Mouse (Mus musculus): ENCODE data around the gene Cnn3. TPM values are rescaled to one million over a fixed set of nuclear protein-coding genes. Genes with fewer than 3 reads are reported as not detected.

Cnn3 gene
- 91.2 and 97.6 TPM in 2 replicates for total RNA-seq (2017)

DNA sequence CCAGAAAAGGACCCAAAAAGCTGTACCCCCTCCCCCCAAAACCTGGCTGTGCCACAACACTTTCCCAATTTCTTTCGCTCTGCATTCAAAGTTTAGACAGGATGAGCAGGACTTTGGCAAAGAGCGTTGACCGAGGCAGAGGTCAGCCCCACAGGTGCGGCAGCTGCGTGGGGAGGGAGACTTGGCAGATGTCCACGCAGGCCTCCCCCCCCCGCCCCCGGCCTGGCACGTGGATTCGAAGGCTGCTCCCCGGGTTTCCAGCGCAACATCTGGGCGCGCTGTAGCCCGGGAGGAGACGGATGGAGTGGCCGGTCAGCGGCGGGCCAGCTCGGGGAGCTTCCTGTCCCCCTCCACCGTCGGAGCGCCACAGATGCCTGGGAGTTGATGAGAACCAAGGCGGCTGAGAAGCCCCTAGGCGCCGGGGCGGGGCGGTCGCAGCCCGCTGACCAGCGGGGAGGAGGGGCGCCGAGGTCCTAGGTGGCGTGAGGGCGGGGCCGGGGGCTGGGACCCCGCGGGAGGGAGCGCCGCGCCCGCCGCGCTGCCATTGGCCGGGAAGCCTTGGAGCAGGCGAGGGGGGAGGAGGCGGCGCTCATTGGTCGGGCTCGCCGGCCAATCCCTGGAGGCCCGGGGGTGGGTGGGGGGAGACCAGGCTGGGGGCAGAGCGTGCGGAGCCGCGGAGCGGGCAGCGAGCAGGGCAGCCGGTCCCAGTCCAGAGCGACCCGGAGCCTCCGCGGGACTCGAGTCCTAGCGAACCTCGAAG lies at the start of gene Cnn3:
Cnn3 (plus strand) TSS at position 637 of the 760 bp plus-strand sequence.
- peak; percentile 63 for ATAC-seq (ENCODE audit: extremely low read depth, insufficient number of reproducible peaks, low FRiP score, poor library complexity, severe bottlenecking)

DNA sequence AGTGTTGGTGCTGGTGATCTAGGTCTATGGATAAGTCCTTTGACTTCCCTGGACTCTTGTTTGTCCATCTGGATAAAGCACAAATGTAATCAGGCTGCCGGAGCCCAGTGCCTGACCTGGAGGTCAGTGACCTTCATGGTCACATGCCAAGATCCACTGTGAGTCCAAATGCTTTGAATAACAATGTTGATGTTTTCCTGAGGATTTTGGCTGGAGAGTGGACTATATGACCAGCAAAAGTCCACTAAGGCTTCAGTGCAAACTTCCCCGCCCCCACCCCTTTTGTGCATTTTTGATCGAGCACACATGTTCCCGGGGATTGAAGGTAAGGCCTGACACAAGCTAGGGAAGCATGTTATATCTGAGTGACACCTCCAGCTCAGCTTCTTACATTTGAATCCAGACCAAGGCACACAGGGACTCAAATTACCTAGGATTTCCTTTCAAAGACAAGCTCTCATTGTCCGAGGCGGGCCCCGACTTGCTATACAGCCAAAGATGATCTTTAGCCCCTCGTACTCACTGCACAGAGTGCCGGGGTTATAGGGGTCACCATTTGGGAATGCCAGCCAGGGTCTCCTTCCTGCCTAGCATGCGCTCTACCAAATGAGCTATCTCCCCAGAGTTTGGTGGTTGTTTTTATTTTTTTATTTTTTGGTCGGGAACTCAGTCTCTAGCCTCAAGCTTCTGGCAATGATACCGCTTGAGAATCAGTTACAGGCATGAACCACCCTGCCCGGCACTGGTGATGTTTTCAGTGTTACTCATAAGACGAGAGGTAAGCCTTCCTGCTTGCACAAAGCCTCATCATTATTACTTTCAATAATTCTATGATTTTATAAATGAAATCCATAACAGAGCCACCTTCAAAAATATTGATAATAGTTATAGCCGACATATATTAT lies 47.3 kb upstream of the Cnn3 start:
- no peak for ATAC-seq (ENCODE audit: extremely low read depth, insufficient number of reproducible peaks, low FRiP score, poor library complexity, severe bottlenecking)

DNA sequence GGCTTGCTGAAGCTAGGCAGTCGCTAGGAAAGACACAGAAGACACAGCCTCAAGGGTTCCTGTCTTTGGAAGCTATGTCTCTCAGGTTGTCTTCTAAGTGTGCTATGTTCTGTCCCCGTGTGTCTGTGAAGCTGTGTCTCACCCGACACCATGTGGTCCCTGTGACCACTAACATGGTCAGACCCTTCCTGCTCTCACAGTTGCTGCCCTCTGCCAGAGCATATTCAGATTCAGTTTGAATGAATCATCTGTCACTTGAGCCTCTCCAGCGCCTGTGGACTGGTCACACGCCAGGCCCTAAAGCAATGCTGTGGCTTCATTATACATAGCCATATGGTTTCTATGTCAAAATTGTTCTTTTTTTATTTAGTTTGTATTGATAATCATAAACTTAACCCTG lies 46.6 kb upstream of the Cnn3 start:
- no peak for ATAC-seq (ENCODE audit: extremely low read depth, insufficient number of reproducible peaks, low FRiP score, poor library complexity, severe bottlenecking)

DNA sequence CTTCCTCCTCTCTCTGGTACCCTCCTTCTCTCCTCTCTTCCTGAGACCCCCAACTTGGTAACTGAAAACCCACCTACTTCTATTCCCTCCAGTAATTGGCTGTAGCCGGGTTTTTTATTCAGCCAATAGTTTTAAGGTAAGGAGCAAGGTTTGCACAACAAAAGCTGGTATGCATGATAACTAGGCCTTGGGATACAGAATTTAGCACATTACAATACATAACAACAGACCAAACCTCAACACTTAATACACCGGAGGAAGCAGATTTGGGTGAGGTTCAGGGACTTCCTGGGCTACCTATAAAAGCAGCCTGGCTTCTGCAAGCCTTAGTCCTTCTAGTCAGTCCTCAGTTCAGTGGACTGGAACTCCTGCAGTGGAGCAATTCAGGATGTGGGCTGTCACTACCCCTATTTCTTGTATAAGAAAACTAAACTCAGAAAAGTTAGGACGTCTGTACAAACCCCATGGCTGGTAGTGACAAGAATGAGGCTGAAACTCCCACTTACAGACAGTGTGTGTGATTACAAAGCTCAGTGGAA lies 38.8 kb upstream of the Cnn3 start:
- peak; percentile 89 for ATAC-seq (ENCODE audit: extremely low read depth, insufficient number of reproducible peaks, low FRiP score, poor library complexity, severe bottlenecking)

DNA sequence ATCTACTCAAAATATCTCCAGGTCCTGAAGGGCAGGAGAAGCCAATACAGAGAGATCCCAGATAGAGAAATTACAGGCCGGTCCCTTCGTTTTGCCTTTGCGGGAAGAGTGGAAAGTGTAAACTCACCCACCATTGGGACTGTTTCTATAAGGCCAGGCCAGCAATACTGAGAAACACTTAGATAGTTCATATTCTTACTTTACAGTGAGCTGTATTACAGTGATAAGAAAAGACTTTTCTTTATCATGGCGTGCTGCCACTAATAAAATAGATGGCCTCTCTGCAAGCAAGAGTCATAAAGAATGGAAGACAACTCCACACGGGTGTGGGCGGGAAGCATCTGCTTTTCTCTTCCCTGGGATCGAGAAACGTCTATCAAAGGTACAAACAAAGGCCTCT lies 36.9 kb upstream of the Cnn3 start:
- no peak for ATAC-seq (ENCODE audit: extremely low read depth, insufficient number of reproducible peaks, low FRiP score, poor library complexity, severe bottlenecking)

GRCm38 (mm10) chr3:121389860-121390530 lies 36.3 kb upstream of the Cnn3 start:
- ATAC-seq (ENCODE audit: extremely low read depth, insufficient number of reproducible peaks, low FRiP score, poor library complexity, severe bottlenecking) = no peak

DNA sequence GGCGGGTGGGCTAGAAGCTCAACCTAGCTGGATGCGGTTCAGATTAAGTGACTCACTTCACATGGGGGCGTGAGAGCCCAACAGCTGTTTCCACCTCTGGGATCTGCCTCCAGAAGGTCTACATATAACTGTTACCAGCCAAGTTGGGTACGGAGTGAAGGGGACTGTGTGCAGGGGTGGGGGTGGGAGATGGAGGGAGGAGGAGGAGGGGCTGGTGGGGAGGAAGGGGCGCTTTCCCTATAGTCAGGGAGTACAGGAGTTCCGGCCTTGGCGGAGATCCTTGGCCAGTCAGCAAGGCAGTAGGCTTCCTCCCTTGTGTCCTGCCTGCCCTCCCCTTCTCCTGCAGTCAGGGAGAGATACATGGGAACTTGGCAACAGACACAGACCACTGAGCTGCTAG lies 35.6 kb upstream of the Cnn3 start:
- ATAC-seq (ENCODE audit: extremely low read depth, insufficient number of reproducible peaks, low FRiP score, poor library complexity, severe bottlenecking) = no peak

GRCm38 (mm10) chr3:121395588-121396295 lies 30.6 kb upstream of the Cnn3 start:
- ATAC-seq (ENCODE audit: extremely low read depth, insufficient number of reproducible peaks, low FRiP score, poor library complexity, severe bottlenecking) = no peak

- ATAC-seq (ENCODE audit: extremely low read depth, insufficient number of reproducible peaks, low FRiP score, poor library complexity, severe bottlenecking) = no peak
These were observed 29.7 kb upstream of the Cnn3 start for GRCm38 (mm10) chr3:121396561-121396960.

DNA sequence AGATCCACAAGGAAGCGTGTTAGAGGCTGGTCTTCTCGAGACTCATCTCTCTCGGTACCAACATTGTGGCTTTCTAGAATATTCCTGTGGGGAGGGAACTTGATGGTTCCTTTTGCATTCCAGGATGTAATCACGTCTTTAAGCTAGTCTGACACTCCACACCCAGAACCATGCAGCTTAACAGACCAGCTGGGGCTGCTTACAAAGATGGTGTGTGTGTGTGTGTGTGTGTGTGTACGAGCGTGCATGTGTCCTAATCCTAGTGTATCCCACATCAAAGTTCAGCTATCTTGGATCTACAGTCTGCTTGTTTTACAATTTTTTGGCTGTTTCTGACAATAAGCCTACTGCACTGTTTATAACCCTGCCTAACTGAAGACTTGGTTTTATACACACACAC lies 29.3 kb upstream of the Cnn3 start:
- ATAC-seq (ENCODE audit: extremely low read depth, insufficient number of reproducible peaks, low FRiP score, poor library complexity, severe bottlenecking) = no peak

DNA sequence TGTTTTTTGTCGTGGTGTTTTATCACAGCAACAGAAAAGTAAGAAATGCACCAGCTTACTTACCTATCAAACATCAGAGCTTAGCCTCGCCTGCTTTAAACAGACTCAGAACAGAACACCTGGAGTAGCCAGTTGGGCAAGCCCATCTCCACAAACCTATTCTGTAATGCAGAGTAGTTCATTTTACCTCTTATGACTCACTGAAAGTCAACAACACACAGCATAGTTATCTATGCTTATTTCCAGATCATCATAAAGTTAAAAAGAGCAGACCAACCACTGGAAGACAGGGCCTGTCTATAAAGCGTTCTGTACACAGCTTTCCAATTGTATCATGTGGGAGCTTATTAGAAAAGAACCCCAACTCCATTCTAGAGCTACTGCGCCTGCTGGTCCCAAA lies 24.9 kb upstream of the Cnn3 start:
- ATAC-seq (ENCODE audit: extremely low read depth, insufficient number of reproducible peaks, low FRiP score, poor library complexity, severe bottlenecking) = no peak

- ATAC-seq (ENCODE audit: extremely low read depth, insufficient number of reproducible peaks, low FRiP score, poor library complexity, severe bottlenecking) = no peak
These were observed 24.2 kb upstream of the Cnn3 start for GRCm38 (mm10) chr3:121402096-121402495.

DNA sequence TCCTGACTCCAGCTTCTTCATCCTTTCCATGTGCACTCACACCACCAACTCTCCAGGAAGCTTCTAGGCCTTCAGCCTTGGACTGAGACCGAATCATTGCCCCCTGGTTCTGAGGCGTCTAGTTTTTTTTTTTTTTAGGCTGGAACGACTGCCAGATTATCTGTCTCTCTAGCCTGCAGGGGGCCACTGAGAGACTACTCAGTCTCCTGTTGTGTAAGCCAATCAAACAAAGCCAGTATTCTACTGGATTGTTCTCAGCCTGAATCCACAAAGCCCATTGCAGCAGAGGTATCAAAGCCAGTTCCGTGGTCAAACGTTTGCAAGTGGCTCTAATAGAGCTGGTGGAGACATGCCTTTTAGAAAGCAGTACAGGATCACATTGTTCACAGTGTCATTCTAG lies 22.8 kb upstream of the Cnn3 start:
- ATAC-seq (ENCODE audit: extremely low read depth, insufficient number of reproducible peaks, low FRiP score, poor library complexity, severe bottlenecking) = no peak

GRCm38 (mm10) chr3:121405101-121405500 lies 21.2 kb upstream of the Cnn3 start:
- no peak for ATAC-seq (ENCODE audit: extremely low read depth, insufficient number of reproducible peaks, low FRiP score, poor library complexity, severe bottlenecking)

DNA sequence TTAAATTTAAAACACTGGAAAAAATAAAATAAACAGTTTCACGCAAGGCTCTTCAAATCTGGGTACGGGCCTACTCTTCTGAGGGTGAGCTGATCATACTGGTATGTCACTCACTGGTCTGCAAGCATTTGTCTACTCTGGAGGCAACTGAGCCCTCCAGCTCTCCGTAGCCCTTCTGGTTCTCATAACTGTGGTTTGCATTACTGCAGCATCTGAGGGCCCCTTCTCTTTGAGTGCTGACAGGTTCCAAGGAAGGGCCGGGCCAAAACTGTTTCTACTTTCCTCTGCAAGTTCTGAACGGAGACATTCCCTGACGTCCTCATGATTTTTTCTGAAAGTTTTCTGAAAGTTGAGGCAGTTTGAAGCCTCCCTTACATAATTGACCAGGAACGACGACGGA lies 18.9 kb upstream of the Cnn3 start:
- ATAC-seq (ENCODE audit: extremely low read depth, insufficient number of reproducible peaks, low FRiP score, poor library complexity, severe bottlenecking) = no peak

GRCm38 (mm10) chr3:121408386-121408785 lies 17.9 kb upstream of the Cnn3 start:
- no peak for ATAC-seq (ENCODE audit: extremely low read depth, insufficient number of reproducible peaks, low FRiP score, poor library complexity, severe bottlenecking)

DNA sequence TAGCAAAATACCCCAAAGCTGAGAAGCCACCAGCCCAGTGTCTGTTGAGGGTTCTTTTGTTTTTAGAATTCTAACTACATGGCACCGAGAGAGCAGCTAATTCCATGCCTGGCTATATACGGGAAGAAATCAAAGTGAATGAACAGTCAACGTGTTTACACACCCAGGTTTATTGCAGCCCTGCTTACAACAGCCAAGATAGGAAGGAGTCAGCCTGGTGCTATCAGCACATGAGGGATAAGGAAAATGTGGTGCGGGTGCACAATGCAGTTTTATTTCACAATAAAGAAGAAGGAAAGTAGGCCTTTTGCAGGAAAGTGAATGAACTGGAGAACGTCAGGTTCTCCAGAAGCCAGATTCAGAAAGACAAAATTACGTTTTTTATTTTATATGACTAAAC lies 14.8 kb upstream of the Cnn3 start:
- ATAC-seq (ENCODE audit: extremely low read depth, insufficient number of reproducible peaks, low FRiP score, poor library complexity, severe bottlenecking) = no peak

GRCm38 (mm10) chr3:121416171-121417154 lies 9.8 kb upstream of the Cnn3 start:
- no peak for ATAC-seq (ENCODE audit: extremely low read depth, insufficient number of reproducible peaks, low FRiP score, poor library complexity, severe bottlenecking)
